Mouse (Mus musculus) adrenal gland, adult 18-20 months (tissue): Measurements from ENCODE around the gene Ankrd55. TPM values are rescaled to one million over a fixed set of nuclear protein-coding genes. Genes with fewer than 3 reads are reported as not detected.
A peak's percentile ranks its signal among the peaks of the same experiment; 100 is the strongest.

Experiments used
- DNase-seq, 2 experiments: peaks; one replicate each; pipeline ENCODE4 v3.0.0; 2021 to 2022; ENCODE audit warnings: low spot score in 2 of 2
- long read RNA-seq, 2 experiments: library from polyadenylated mRNA; stranded (forward); transcript quantifications; one replicate each; pipeline ENCODE4 v2.0.0; 2021
- total RNA-seq, 2 experiments: library from RNA; stranded (reverse); gene quantifications; 1 replicate in 1 of 2; 2 replicates in 1 of 2; pipeline ENCODE4 v1.2.3; 2021

Gene Ankrd55
- total RNA-seq = 1 to 10 TPM in 1 of 2 experiments, under 1 TPM in 1; 0.80 to 4.8 TPM
- long read RNA-seq, experiment 1 = 0 reads
- long read RNA-seq, experiment 2, partial matches to known transcripts = 0 of 2 reads
- long read RNA-seq, experiment 2, other reads (novel, unspliced or antisense) = 2 of 2 reads

- peak; percentile 34 for DNase-seq
Observed at GRCm38 (mm10) chr13:112288225-112289178, at the start of gene Ankrd55. TSS of gene Ankrd55 (plus strand) at chr13:112288451.

GRCm38 (mm10) chr13:112239239-112239638 is 49.0 kb upstream of the Ankrd55 start:
- no peak for DNase-seq

GRCm38 (mm10) chr13:112241431-112241830 is 46.8 kb upstream of the Ankrd55 start:
- DNase-seq = no peak

GRCm38 (mm10) chr13:112245131-112245530 is 43.1 kb upstream of the Ankrd55 start:
- DNase-seq = no peak

- no peak for DNase-seq
Observed at GRCm38 (mm10) chr13:112251433-112251832, 36.8 kb upstream of the Ankrd55 start.

GRCm38 (mm10) chr13:112252012-112252411 is 36.2 kb upstream of the Ankrd55 start:
- DNase-seq = no peak

- no peak for DNase-seq
Observed at GRCm38 (mm10) chr13:112252991-112253620, 35.1 kb upstream of the Ankrd55 start.

GRCm38 (mm10) chr13:112254116-112254515 is 34.1 kb upstream of the Ankrd55 start:
- DNase-seq = no peak

- no peak for DNase-seq
Observed at GRCm38 (mm10) chr13:112255862-112256261, 32.4 kb upstream of the Ankrd55 start.

- no peak for DNase-seq
Observed at GRCm38 (mm10) chr13:112258478-112258877, 29.8 kb upstream of the Ankrd55 start.

GRCm38 (mm10) chr13:112259398-112259797 is 28.9 kb upstream of the Ankrd55 start:
- DNase-seq = peak; percentile 58 to 65

GRCm38 (mm10) chr13:112264666-112265065 is 23.6 kb upstream of the Ankrd55 start:
- DNase-seq = peak in 1 of 2 experiments; percentile 32

- no peak for DNase-seq
Observed at GRCm38 (mm10) chr13:112271901-112272537, 16.2 kb upstream of the Ankrd55 start.

- no peak for DNase-seq
Observed at GRCm38 (mm10) chr13:112274636-112275035, 13.6 kb upstream of the Ankrd55 start.

- no peak for DNase-seq
Observed at GRCm38 (mm10) chr13:112275951-112276350, 12.3 kb upstream of the Ankrd55 start.

GRCm38 (mm10) chr13:112277544-112277943 is 10.7 kb upstream of the Ankrd55 start:
- no peak for DNase-seq

GRCm38 (mm10) chr13:112278251-112278650 is 10.0 kb upstream of the Ankrd55 start:
- no peak for DNase-seq

- DNase-seq = no peak
Observed at GRCm38 (mm10) chr13:112287135-112287534, 1.1 kb upstream of the Ankrd55 start.

- no peak for DNase-seq
Observed at GRCm38 (mm10) chr13:112287571-112288224, 553 bp upstream of the Ankrd55 start.

- no peak for DNase-seq
Observed at GRCm38 (mm10) chr13:112289338-112289737, 1.1 kb downstream of the Ankrd55 start.

- DNase-seq = no peak
Observed at GRCm38 (mm10) chr13:112289981-112290380, 1.7 kb downstream of the Ankrd55 start.
